Mouse (Mus musculus) cerebellum, postnatal 10 days (tissue): ENCODE results near the gene Gm5105.

Source experiments
- DNase-seq, 2 experiments: peaks; one replicate each; pipeline ENCODE4 v3.0.0; 2021; ENCODE audit warnings: mixed read lengths in 2 of 2

The Gm5105 gene

DNA sequence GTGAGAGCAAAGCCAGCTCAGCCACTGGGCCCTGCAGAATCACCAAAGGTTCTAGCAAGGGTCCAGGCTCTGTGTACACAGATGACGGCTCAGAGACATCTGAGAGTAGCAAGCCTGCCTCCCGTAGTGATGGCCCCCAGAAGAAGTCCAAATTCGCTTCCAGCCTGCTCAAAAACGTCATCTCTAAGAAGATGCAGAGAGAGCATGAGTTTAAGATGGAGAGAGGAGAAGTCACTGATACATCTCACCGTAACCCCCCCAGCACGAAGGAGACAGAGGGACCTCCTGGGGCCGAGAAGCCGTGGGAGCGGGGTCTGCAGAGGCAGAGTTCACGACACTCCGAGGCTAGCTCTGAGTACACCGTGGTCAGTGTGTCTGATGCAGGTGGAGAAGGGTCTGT, at the start of gene Gm5105:
Gene Gm5105 (minus strand): TSS at position 101 of the 400 bp plus-strand sequence.
- DNase-seq, result no peak

DNA sequence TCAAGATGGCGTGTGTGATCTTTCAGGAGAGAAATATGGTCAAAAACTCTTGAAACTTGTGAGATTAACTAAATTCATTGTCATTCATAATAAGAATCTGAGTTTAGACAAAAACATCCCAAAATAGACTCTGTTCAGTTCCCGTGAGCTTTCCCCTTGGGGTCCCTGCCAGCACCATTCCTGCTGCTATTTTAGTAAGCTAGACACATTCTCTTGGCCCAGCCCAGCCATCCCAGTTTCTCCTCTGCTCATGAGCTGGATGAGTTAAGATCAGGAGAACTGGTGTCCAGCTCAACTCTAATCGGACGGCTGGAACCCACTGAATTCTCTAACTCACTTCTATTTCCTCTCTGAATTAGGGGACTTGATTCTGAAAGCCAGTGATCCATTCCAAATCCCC, 49.7 kb upstream of the Gm5105 start:
- no peak for DNase-seq

DNA sequence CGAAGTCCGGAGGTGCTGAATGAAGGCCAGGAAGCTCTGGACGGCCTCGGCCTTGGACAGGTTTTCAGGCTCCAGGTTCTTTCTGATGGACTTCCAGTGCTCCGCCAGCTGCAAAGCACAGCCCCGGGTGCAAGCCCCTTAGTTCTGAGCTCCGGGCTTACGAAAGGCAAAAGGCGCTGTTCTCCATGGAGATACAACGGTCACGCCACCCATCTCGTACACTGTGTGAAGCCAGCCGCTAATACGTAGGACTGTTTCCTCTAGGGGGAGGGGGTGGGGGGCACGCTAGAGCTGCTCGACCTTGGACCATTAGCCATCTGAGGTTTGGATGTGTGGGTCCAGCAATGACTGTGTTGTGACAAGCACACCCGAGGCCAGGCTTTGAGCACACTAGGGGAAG, 46.9 kb upstream of the Gm5105 start:
- no peak for DNase-seq

DNA sequence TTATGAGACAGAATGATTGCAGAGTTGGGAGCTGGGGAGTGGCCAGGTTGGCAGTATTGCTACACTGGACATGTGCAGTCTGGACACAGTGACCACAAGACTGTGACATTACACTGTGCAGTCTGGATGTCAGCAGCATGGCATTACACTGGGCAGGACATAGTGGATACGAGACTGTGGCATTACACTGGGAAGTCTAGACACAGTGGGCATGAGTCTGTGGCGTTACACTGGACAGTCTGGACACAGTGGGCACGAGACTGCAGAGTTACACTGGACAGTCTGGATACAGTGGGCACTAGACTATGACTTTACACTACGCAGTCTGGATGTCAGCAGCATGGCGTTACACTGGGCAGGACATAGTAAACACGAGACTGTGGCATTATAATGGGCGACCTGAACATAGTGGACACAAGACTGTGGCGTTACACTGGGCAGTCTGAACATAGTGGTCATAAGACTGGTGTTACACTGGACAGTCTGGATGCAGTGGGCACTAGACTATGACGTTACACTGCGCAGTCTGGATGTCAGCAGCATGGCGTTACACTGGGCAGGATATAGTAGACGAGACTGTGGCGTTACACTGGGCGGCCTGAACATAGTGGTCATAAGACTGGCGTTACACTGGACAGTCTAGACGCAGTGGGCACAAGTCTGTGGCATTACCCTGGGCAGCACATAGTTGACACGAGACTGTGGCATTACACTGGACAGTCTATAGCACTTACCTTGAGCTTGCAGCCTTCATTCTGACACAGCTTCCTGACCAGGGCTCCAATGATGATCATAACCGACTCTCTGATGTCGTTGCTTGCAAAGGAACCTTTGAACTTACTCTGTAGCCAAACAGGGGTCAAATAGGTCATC, 44.0 kb upstream of the Gm5105 start:
- no peak for DNase-seq

DNA sequence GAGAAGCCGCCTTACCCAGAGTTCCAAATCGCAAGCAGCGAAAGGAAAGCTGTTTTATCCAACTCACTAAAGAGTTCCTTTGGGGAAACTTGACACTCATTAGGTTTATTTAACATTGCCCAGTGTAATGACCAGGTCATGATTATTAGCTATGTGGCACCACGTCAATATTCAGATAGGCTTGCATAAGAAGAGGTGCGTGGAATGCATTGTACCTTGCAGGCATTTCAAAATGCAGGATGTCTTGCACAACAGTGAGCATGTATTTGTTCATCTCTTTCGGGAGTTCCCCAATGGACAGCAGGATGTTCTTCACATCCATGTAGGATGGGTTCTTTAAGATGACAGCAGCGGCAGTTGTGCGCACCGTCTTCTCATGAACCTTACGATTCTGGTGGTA, 39.7 kb upstream of the Gm5105 start:
- DNase-seq, result no peak

DNA sequence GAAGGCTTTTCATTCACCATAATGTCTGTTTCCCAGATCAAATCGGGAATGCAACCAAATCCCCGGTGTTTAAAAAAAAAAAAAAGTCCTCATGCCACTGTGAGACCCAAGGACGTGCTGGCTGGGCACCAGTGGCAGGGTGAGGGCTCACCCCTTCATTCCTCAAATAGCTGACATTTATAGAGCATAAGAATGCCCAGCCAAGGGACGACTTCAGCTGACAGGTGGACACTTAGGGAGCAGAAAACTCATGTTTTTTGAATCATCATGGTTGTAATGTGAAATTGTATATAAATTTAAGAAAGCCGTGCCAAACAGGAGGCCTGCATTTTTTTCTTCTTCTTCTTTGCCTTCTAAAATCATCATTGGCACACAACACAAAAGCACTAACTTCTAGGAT, 37.9 kb upstream of the Gm5105 start:
- no peak for DNase-seq

DNA sequence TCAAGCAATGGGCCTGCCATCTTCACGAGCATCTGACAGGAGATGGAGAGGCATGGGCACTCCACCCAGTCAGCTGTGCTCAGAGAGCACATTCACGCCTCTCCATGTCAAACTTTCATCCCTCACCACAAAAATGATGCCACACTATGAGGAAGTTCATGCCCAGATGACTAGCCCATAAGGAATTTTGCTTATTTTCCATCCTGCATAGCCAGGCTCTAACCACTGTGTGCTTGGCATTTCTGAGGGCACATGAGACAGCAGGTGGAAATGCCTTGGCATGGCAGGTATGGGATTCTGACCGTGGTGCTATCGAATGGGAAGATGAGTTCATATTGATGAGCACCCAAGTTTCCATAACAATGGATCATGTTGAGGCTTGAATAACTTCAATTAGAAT, 36.5 kb upstream of the Gm5105 start:
- DNase-seq, result no peak

DNA sequence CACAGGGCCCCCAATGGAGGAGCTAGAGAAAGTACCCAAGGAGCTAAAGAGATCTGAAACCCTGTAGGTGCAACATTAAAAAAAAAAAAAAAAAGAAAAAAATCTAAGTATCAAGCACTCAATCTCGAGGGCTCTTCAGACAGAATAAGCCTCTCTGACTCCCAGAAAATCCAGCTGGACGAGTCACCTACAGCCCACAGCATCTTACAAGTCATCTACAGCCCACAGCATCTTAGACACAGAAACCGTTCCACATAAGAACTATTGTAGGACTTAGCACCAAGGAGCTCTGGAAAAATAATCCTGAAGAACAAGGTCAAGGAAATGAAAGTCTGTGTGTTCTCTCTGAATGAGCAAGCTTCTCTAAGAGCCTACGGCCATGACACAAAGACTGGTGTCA, 34.7 kb upstream of the Gm5105 start:
- no peak for DNase-seq

DNA sequence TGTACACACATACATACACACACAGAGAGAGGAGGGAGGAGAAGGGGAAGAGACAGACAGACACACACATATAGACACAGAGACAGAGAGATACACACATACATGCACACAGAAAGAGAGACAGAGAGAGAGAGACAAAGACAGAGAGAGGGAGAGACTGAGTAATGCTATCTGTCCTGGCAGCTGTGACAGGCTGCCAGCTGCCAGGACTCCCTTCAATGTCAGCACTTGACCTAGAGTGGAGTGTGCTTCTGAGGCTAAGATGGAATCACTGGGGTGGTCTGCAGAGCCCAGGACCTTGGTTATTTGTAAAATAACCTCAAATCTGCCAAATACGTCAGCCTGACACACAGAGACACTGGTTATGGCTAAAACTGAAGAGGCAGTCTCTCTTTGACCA, 30.5 kb upstream of the Gm5105 start:
- no peak for DNase-seq

DNA sequence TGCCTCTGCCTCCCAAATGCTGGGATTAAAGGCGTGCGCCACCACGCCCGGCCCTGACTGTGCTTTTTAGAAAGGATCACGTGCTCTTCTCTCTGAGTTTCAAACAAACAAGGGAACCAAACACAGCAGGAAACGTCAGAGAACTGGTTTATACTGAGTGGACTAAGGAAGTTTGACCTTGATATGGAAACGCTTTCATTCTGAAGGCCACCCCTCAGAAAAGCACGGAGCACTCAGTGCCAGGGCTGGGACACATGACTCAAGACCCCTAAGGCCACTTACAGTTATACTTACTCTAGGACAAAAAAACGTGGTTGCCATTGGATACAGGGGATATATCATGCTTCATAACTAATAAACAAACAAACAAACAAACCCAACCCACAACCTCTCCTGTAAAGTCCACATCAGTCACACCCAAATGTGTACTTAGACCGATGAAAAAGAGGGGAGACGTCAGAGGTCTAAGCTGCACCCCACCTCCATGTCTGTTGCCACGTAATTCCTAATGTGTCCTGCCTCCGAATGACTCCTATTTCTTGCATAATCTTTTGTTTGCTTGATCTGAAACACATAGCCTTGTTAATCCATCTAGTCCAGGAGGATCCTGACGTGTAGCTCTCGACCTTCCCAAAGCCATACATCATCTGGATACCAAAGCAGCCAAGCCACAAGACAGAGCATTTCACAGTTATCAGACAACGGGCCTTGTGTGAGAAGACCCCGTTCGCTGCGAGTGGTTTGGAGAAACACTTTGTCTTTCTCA, 29.3 kb upstream of the Gm5105 start:
- DNase-seq, result no peak

DNA sequence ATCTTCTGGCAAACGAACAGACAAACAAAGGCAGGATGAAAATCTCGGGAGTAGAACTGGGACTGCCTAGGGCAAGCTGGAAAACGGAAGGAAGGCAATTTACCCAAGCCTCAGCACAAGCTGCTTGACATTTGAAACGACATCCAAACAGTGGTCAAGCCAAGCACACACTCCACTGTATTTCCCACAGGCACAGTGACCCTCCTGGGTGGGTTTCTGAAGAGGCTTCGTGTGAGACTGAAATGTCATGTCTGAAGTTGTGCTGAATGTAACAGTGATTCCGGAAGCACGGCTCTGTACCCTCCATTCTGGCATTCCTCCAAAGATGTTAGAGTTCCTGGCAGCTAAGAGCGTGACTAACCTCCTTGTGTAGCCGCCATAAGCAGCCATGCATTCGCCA, 28.5 kb upstream of the Gm5105 start:
- peak; percentile 67 to 76 for DNase-seq

DNA sequence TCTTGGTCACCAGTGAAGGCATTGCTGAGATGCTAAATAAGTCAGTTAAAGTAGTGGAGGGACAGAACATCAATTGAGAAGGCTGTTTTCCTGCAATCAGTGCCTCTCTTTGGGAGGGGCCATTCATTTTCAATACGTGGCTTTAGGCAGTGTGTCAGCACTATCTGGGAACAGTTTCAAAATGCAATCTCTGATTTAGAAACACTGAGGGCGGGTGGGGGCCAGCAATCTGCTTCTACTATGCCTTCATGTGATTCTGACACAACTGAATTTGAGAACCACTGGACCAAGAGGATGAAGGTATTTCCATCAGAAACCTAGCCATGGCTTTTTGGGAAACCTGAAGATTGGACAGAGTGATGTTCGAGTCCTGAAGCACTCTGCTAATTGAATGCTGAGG, 28.1 kb upstream of the Gm5105 start:
- DNase-seq, result peak; percentile 31 to 42

DNA sequence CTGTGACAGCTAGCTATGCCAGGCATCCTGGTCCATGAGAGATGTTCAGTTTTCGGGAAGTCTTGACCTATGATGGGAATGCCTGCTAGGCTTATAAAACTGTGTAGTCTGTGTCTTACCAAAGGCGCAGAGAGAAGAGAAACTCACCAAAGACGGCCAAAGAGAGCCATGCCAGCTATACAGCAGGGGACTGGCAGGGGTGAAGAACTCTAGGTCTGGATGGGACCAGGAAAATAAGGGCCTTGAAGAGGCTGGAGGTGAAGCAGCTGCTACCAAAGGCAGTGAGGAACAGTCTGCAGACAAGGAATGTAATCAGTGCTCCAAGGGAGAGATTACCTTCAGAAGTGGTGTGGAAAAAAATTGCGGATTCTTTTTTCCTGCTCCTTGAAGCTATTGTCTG, 16.7 kb upstream of the Gm5105 start:
- DNase-seq, result peak in 1 of 2 experiments; percentile 68

DNA sequence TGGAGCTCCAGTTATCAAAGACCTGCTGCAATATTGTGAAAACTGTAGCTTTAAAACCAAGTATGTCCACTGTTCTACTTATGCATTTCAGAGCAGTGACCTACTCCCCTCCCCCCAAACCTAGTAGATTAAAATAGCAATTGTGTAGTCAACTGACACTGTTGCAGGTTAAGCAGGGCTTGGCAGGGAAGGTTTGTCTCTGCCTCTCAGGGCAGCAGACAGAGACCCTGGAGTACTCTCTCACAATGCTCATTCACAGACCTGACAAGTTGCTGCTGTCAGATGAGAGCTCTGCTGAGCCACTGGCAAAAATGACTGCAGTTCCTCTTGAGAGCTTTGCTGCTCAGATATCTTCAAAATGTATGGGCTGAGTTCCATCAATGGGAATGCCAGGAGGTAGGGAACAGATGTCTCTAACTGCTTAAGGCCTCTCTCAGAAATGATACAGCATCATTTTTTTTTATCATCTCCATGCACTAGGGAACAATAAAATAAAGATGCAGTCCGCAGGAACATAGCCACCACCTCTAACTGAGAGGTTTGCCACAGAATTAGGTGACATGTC, 16.0 kb upstream of the Gm5105 start:
- DNase-seq, result peak; percentile 47 to 53

DNA sequence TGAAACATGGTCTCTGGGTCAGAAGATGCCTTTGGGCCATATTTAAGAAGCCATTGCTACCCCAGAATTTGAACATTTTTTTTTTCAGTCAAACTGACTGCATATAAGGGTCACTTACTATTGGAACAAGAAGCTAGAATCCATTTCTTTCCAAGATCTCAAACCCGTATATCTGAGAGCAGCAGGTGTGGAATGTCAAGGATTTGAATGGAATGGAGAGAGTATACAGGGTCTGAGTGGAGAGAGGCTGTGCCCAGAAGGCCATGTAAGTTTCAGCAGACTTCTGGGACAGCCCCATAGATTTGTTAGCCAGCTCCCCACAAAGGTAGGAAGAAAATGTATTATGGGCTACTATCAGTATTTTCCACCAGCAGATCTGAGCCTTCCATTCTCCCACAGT, 11.5 kb upstream of the Gm5105 start:
- DNase-seq, result no peak

DNA sequence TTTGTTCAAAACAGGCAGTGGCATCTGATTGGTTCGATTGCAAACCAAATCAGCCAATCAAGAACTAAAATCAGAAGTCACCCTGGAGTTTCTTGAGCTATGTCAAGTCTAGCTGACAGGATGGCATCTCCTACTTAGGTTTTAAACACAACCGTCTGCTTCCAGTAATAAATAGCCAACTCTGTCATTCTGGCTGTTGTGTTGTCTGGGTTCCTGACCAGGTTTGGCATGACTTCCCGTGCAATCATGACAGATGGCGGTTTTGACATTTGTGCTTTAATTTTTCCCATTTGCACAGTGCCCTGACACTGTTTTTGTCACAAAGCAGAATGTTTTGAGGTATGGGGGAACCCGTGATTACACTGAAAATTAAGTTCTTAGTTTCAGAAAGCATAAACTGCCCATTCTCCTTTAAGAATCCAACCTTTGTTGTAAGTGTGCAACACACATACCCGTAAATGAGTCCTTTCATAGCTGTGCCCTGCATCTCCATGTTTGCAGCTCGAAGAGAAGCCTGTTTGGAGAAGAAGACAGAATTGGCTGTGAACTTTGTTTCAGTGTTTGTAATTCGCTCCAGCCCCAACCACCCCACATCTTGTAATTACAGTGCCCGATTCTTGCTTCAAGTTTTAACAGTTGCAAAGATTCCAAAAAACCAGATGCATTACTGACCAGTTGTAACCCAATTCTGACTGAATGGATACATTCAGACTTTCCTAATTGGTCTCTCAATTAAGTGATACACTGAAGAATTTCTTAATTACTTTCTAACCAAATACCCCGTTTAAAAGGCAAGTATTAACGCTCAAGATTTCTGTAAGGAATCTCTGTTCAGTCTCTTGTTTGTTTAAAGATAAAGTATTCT, 10.5 kb upstream of the Gm5105 start:
- peak; percentile 78 to 82 for DNase-seq

DNA sequence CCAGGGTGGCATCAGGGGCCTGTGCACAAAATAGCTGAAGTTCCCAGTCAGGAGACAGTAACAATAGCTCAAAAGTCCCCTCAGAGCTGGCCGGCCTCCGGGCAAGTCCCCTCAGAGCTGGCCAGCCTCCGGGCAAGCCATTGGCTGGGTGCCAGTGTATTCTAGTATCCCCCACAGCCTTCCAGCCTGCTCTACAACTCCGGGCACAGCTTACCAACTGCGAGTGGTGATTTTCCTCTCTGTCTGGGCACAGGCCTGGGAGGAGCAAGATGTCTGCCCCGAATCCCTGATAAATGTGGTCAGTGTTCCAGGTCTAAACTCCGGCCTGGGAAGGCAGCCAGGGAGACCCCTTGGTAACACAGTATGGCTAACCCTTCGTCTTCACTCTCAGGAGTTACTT, 8.0 kb upstream of the Gm5105 start:
- DNase-seq, result peak; percentile 86 to 92

DNA sequence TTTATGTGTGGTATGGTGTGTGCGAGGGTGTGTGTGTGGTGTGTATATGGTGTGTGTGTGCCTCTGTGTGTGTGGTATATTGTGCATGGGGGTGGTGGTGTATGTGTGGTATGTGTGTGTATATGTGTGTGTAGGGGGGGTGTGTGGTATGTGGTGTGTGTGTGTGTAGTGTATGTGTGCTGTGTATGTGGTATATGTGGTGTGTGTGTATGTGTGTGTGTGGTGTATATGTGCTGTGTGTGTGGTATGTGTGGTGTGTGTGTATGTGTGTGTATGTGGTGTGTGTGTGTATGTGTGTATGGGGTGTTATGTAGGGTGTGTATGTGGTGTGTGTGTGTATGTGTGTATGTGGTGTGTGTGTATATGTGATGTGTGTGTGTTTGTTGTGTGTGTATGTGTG, 7.0 kb upstream of the Gm5105 start:
- no peak for DNase-seq

DNA sequence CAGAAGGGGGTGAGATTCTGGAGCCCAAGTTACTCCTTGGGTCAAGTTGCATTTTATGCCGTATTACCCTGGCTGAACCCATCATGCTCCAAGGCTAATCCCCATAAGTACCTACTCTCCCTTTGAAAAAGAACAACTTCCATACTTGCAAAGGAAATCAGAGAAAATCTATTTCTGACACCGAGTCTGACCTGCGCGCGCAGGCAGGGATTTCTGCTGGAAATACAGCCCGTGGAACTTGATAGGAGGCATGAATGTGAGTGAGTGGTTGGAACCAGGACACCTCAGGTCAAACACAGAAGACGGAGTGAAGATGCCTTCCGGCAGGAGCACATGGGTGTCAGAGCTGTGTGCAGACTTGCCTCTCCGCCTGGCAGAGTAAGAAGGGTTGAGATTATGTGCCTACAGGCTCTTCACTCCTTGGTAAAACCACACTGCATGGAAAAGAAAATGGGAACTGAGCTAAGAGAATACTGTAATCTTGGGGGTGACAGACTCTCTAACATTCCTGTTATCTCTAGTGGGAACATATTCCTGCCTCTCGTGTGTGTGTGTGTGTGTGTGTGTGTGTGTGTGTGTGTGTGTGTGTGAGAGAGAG, 4.4 kb upstream of the Gm5105 start:
- no peak for DNase-seq

DNA sequence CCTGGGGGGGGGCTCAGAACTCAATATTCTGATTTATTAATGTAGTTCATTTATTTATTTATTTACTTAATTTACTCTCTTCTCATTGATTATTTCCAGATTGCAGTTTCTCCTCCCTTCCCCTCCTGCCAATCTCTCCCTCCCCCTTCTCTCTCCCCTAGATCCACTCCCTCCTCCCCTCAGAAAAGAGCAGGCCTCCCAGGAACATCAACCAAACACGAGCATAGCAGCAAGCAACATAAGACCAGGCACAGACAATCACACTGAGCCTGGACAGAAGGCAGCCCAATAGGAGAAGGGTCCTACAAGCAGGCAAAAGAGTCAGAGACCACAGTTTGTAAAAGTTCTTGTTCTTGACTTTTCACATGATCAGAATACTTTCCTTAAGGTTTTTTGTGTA, 3.8 kb upstream of the Gm5105 start:
- peak in 1 of 2 experiments; percentile 12 for DNase-seq

DNA sequence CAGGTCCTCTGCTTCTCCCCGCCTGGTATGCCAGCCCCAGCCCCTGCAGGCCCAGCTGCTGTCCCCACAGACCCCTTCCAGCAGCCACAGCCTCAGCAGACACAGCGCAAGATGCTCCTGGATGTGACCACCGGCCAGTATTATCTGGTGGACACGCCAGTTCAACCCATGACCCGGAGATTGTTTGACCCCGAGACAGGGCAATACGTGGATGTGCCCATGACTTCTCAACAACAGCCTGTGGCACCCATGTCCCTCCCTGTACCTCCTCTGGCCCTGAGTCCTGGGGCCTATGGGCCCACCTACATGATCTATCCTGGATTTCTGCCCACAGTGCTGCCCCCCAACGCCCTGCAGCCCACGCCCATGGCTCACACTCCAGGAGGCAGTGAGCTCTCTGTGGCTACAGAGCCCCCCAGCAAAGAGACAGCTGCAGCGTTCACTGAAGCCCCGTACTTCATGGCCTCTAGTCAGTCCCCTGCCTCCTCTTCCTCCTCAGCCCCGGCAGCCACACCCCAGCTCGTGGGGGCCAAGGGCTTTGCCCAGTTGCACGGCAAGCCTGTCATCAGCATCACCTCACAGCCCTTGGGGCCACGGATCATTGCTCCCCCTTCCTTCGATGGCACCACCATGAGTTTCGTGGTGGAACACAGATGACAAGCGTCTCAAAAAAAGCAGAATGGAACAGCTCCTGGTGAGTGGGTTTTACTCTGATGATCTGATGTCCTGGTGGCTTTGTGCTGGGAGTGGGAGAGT, 2.7 kb upstream of the Gm5105 start:
- DNase-seq, result peak in 1 of 2 experiments; percentile 3

DNA sequence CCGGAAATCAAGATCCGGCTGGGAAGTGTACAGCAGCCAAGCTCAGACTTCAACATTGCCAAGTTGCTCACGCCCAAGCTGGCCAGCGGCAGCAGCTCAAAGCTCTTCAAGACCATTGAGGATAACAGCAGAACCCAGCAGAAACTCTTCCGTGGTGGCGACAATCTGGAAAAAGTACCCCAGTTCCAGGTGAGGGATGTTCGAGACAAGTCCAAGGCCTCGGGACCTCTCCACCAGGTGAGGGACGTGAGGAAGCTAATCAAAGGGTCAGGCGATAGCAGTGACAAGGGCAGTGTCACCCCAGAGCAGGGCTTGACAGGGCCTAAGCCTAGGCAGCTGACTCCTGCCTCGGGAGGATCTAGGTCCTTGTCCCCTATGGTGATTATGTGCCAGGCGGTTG, 915 bp upstream of the Gm5105 start:
- no peak for DNase-seq
